Mouse (Mus musculus) olfactory bulb, adult 2 months (tissue): ENCODE results near the gene Gm7879.

ENCODE experiments used
- CTCF ChIP-seq: fragments of 200-500 bp; IDR thresholded peaks from 2 replicates; pipeline ENCODE4 v1.5.1; 2012; ENCODE audit warnings: low read depth, mild to moderate bottlenecking, low read length, moderate library complexity; ENCODE audit not compliant: insufficient read depth
- POLR2A ChIP-seq: fragments of 200-500 bp; IDR thresholded peaks from 2 replicates; pipeline ENCODE4 v1.6.1; 2012; ENCODE audit warnings: mild to moderate bottlenecking, low read depth, low read length, moderate library complexity; ENCODE audit not compliant: insufficient read depth

- TF ChIP-seq CTCF = no peak
- no peak for TF ChIP-seq POLR2A
Observed at GRCm38 (mm10) chr5:43948111-43948743, 35.3 kb downstream of the Gm7879 start.
